Mouse (Mus musculus) macrophage (primary cell): Measurements from ENCODE around the gene Mrnip. TPM values are rescaled to one million over a fixed set of nuclear protein-coding genes. Genes with fewer than 3 reads are reported as not detected.

Experiments used
- H3K27ac ChIP-seq: fragments of 350-480 bp; formaldehyde crosslinking; 2 replicates; pipeline ENCODE4 v1.9.0; 2021
- H3K36me3 ChIP-seq: fragments of 350-480 bp; formaldehyde crosslinking; 2 replicates; pipeline ENCODE4 v1.9.0; 2021; ENCODE audit errors: inconsistent target
- H3K4me3 ChIP-seq: fragments of 350-480 bp; formaldehyde crosslinking; 2 replicates; pipeline ENCODE4 v1.9.0; 2021; ENCODE audit errors: inconsistent target
- H3K79me2 ChIP-seq: fragments of 350-480 bp; formaldehyde crosslinking; 2 replicates; pipeline ENCODE4 v1.9.0; 2021; ENCODE audit errors: inconsistent target
- WGBS: methylation state at CpG from one replicate; pipeline ENCODE4 v1.1.7; 2026; ENCODE audit warnings: inconsistent platforms; ENCODE audit not compliant: missing documents; 5-methylcytosine and 5-hydroxymethylcytosine counted together
- polyA plus RNA-seq: library from polyadenylated mRNA; stranded (reverse); fragments of 250-400 nt; gene quantifications from 3 replicates; pipeline ENCODE4 v1.2.4, GENCODE M21; 2018; ENCODE audit warnings: inconsistent platforms

Mrnip gene
- polyA plus RNA-seq, 1 experiment from 2014 or later = 4.9 TPM

- Histone ChIP-seq H3K4me3 (no peak overlapping the region), H3K27ac (no peak overlapping the region), H3K79me2 (no peaks in the 10 kb centered on the region), H3K36me3 (peaks cover 94% of the 10 kb centered on the region)
- WGBS = 67% methylated on average over 9 of the region's 9 CpGs
Measured at GRCm38 (mm10) chr11:50149603-50150150, 24.6 kb upstream of the Mrnip start.

- Histone ChIP-seq H3K36me3 (peaks cover 93% of the 10 kb centered on the region), H3K27ac (no peak overlapping the region), H3K79me2 (no peaks in the 10 kb centered on the region), H3K4me3 (no peak overlapping the region)
- WGBS = 93% methylated on average over 3 of the region's 3 CpGs
Measured at GRCm38 (mm10) chr11:50151374-50151773, 22.9 kb upstream of the Mrnip start.

- Histone ChIP-seq H3K4me3 (no peak overlapping the region), H3K79me2 (no peaks in the 10 kb centered on the region), H3K36me3 (peaks cover 98% of the 10 kb centered on the region), H3K27ac (no peak overlapping the region)
- WGBS = 84% methylated on average over 9 of the region's 9 CpGs
Measured at GRCm38 (mm10) chr11:50154166-50154565, 20.1 kb upstream of the Mrnip start.

GRCm38 (mm10) chr11:50154777-50155520 is 19.3 kb upstream of the Mrnip start:
- 92% methylated on average over 12 of the region's 12 CpGs for WGBS
- Histone ChIP-seq H3K27ac (no peak overlapping the region), H3K36me3 (peaks cover 98% of the 10 kb centered on the region), H3K79me2 (no peaks in the 10 kb centered on the region), H3K4me3 (no peak overlapping the region)

- Histone ChIP-seq H3K4me3 (no peak overlapping the region), H3K27ac (no peak overlapping the region), H3K79me2 (no peaks in the 10 kb centered on the region), H3K36me3 (peaks cover 97% of the 10 kb centered on the region)
- WGBS = 88% methylated on average over 2 of the region's 2 CpGs
Measured at GRCm38 (mm10) chr11:50155785-50156184, 18.5 kb upstream of the Mrnip start.

GRCm38 (mm10) chr11:50156725-50157258 is 17.5 kb upstream of the Mrnip start:
- WGBS = 89% methylated on average over 16 of the region's 16 CpGs
- no peak overlapping the region for H3K4me3 ChIP-seq
- peaks cover 87% of the 10 kb centered on the region for H3K36me3 ChIP-seq
- H3K27ac ChIP-seq = no peak overlapping the region
- no peaks in the 10 kb centered on the region for H3K79me2 ChIP-seq

GRCm38 (mm10) chr11:50158346-50158745 is 15.9 kb upstream of the Mrnip start:
- H3K79me2 ChIP-seq = no peaks in the 10 kb centered on the region
- no peak overlapping the region for H3K27ac ChIP-seq
- 99% methylated on average over 7 of the region's 7 CpGs for WGBS
- H3K4me3 ChIP-seq = no peak overlapping the region
- peaks cover 75% of the 10 kb centered on the region for H3K36me3 ChIP-seq

- Histone ChIP-seq H3K36me3 (peaks cover 75% of the 10 kb centered on the region), H3K27ac (no peak overlapping the region), H3K4me3 (no peak overlapping the region), H3K79me2 (no peaks in the 10 kb centered on the region)
- 100% methylated on average over 3 of the region's 4 CpGs for WGBS
Measured at GRCm38 (mm10) chr11:50159347-50159746, 14.9 kb upstream of the Mrnip start.

- H3K27ac ChIP-seq = peak overlapping the region; percentile 7; the same call in 1 of the 2 replicates
- peaks cover 64% of the 10 kb centered on the region for H3K36me3 ChIP-seq
- H3K4me3 ChIP-seq = no peak overlapping the region
- no peaks in the 10 kb centered on the region for H3K79me2 ChIP-seq
- WGBS = 78% methylated on average over 10 of the region's 10 CpGs
Measured at GRCm38 (mm10) chr11:50161578-50162304, 12.5 kb upstream of the Mrnip start.

GRCm38 (mm10) chr11:50162338-50163050 is 11.8 kb upstream of the Mrnip start:
- Histone ChIP-seq H3K4me3 (no peak overlapping the region), H3K36me3 (peaks cover 56% of the 10 kb centered on the region)

GRCm38 (mm10) chr11:50168352-50168751 is 5.9 kb upstream of the Mrnip start:
- Histone ChIP-seq H3K27ac (no peak overlapping the region), H3K4me3 (no peak overlapping the region), H3K36me3 (peaks cover 55% of the 10 kb centered on the region), H3K79me2 (no peaks in the 10 kb centered on the region)
- WGBS = 92% methylated on average over 4 of the region's 5 CpGs

More at GRCm38 (mm10) chr11:50162338-50163050, 11.8 kb upstream of the Mrnip start:
- 80% methylated on average over 3 of the region's 3 CpGs for WGBS
- Histone ChIP-seq H3K79me2 (no peaks in the 10 kb centered on the region), H3K27ac (peak overlapping the region; percentile 7; the same call in 1 of the 2 replicates)

- H3K79me2 ChIP-seq = no peaks in the 10 kb centered on the region
- 0% methylated on average over 27 of the region's 27 CpGs for WGBS
- H3K36me3 ChIP-seq = peaks cover 12% of the 10 kb centered on the region; the same call in 1 of the 2 replicates
- peak overlapping the region; percentile 47 for H3K27ac ChIP-seq
- H3K4me3 ChIP-seq = peak overlapping the region; percentile 74
Measured at GRCm38 (mm10) chr11:50174730-50175187, 515 bp downstream of the Mrnip start.

GRCm38 (mm10) chr11:50176351-50176750 is 2.1 kb downstream of the Mrnip start:
- H3K27ac ChIP-seq = no peak overlapping the region
- no peaks in the 10 kb centered on the region for H3K36me3 ChIP-seq
- H3K4me3 ChIP-seq = no peak overlapping the region
- 97% methylated on average over 3 of the region's 3 CpGs for WGBS
- no peaks in the 10 kb centered on the region for H3K79me2 ChIP-seq

GRCm38 (mm10) chr11:50177111-50177510 is 2.9 kb downstream of the Mrnip start:
- no peak overlapping the region for H3K4me3 ChIP-seq
- H3K27ac ChIP-seq = no peak overlapping the region
- no peaks in the 10 kb centered on the region for H3K79me2 ChIP-seq
- WGBS = 91% methylated on average over 5 of the region's 6 CpGs
- no peaks in the 10 kb centered on the region for H3K36me3 ChIP-seq
